Mouse (Mus musculus): ENCODE results near the gene Srxn1.

The Srxn1 gene

GRCm38 (mm10) chr2:152122896-152123295 lies 17.6 kb downstream of the Srxn1 start:
- no peak for DNase-seq

GRCm38 (mm10) chr2:152128597-152128996 lies 23.3 kb downstream of the Srxn1 start:
- peak in 1 of 2 experiments; percentile 40 for DNase-seq

- no peak for DNase-seq
Observed at GRCm38 (mm10) chr2:152129778-152130177, 24.5 kb downstream of the Srxn1 start.

GRCm38 (mm10) chr2:152132016-152132415 lies 26.7 kb downstream of the Srxn1 start:
- DNase-seq: no peak

- DNase-seq: no peak
Observed at GRCm38 (mm10) chr2:152132691-152133090, 27.4 kb downstream of the Srxn1 start.

- DNase-seq: no peak
Observed at GRCm38 (mm10) chr2:152139191-152139987, 34.1 kb downstream of the Srxn1 start.

- DNase-seq: no peak
Observed at GRCm38 (mm10) chr2:152140941-152141340, 35.6 kb downstream of the Srxn1 start.

- DNase-seq: no peak
Observed at GRCm38 (mm10) chr2:152141491-152141890, 36.2 kb downstream of the Srxn1 start.

- peak; percentile 66 to 73 for DNase-seq
Observed at GRCm38 (mm10) chr2:152142046-152142445, 36.7 kb downstream of the Srxn1 start.

- DNase-seq: no peak
Observed at GRCm38 (mm10) chr2:152142571-152142970, 37.3 kb downstream of the Srxn1 start.

GRCm38 (mm10) chr2:152143279-152144157 lies 38.2 kb downstream of the Srxn1 start, which contains the start of gene Tcf15:
Tcf15 (plus strand) TSS chr2:152143561.
- DNase-seq: peak; percentile 76 to 89

- no peak for DNase-seq
Observed at GRCm38 (mm10) chr2:152144158-152144450, 38.8 kb downstream of the Srxn1 start.

GRCm38 (mm10) chr2:152144501-152144900 lies 39.2 kb downstream of the Srxn1 start:
- DNase-seq: no peak

- no peak for DNase-seq
Observed at GRCm38 (mm10) chr2:152145711-152146110, 40.4 kb downstream of the Srxn1 start.

- DNase-seq: no peak
Observed at GRCm38 (mm10) chr2:152147079-152147478, 41.8 kb downstream of the Srxn1 start.

- no peak for DNase-seq
Observed at GRCm38 (mm10) chr2:152148675-152149074, 43.4 kb downstream of the Srxn1 start.

GRCm38 (mm10) chr2:152149891-152150290 lies 44.6 kb downstream of the Srxn1 start:
- no peak for DNase-seq

- peak; percentile 55 to 64 for DNase-seq
Observed at GRCm38 (mm10) chr2:152150373-152150772, 45.1 kb downstream of the Srxn1 start.

- DNase-seq: no peak
Observed at GRCm38 (mm10) chr2:152153361-152153760, 48.0 kb downstream of the Srxn1 start.

- DNase-seq: peak; percentile 76 to 84
Observed at GRCm38 (mm10) chr2:152155414-152156208, 50.3 kb downstream of the Srxn1 start.

GRCm38 (mm10) chr2:152156471-152156870 lies 51.2 kb downstream of the Srxn1 start:
- DNase-seq: no peak

- no peak for DNase-seq
Observed at GRCm38 (mm10) chr2:152159487-152159886, 54.2 kb downstream of the Srxn1 start.
